Mouse (Mus musculus): ENCODE results near the gene Ankrd65.

- TF ChIP-seq POLR2A (IDR thresholded peaks at IDR 0.05; ENCODE audit: borderline replicate concordance, control insufficient read depth, low read depth, low read length) (no peak), CTCF (IDR thresholded peaks at IDR 0.05; ENCODE audit: control insufficient read depth, insufficient read depth, low read length) (no peak)
Measured at GRCm38 (mm10) chr4:155771706-155772105, 18.5 kb upstream of the Ankrd65 start.

Data from bone marrow, adult 2 months (tissue).